Comparison of ENCODE assay signal across 9 mouse cellular contexts in the genomic region with DNA sequence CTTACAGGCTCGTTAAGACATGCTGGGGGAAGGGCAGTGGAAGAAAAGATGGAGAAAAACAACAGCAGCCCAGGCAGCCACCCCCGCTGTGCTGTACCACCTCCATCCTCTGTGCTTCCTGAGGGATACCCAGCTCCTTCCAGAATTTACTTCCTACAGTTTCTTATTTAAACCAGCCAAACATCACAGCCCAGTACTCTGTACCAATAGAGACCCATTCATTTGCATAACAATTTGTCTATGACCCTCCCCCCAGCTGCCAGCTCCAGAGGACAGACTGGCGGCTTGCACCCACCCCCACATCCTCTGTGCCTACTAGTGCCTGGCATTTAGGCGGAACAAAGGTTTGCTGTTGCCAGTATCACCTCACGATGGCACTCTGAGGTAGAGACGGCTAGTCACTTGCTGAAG. TPM values are rescaled to one million over a fixed set of nuclear protein-coding genes. Genes with fewer than 3 reads are reported as not detected.
A peak's percentile ranks its signal among the peaks of the same experiment; 100 is the strongest.
DNase-seq lines count a peak whose midpoint lies in the region; ATAC-seq and TF ChIP-seq lines count a peak whose summit lies in the region.
"Had no signal": no experiment of that assay in that cellular context is flagged by ENCODE, and none has a peak within 500 bp of the region (broad histone marks: within the 10 kb centered on the region; RNA-seq: fewer than 3 reads in every experiment).

No protein-coding gene starts in this region.

- H3K36me3 ChIP-seq in CH12.LX (replicated peaks in 1 of 2; ENCODE audit: control insufficient read depth in 1 of 2, insufficient read depth in 1 of 2, low read length in 1 of 2), result peaks cover 0 to 43% of the 10 kb centered on the region in 2 experiments
- H3K36me3 ChIP-seq in embryonic facial prominence, embryonic 10.5 days (replicated peaks), result peaks cover 11% of the 10 kb centered on the region; the same call in 1 of the 2 replicates
- no peaks in the 10 kb centered on the region for H3K36me3 ChIP-seq in lung, postnatal 0 days (ENCODE audit: insufficient read depth, low read length)

- in situ Hi-C loops in CH12.LX (cut with MboI; ENCODE audit: low pct_ligation_motif_present, low pct_unique_long_range_greater_than_20kb, low sequenced_read_pairs), result loop anchor here (5.0 kb wide), 1 partner anchor 53 kb away; a partner anchor contains a TSS

- ATAC-seq in neutrophil, adult 5-6 weeks (ENCODE audit: extremely low read depth, insufficient number of reproducible peaks, low FRiP score, poor library complexity, severe bottlenecking), result peak; percentile 49
- no peak for ATAC-seq in lung, postnatal 0 days

- no peaks in the 10 kb centered on the region for H3K79me2 ChIP-seq in CH12.LX (replicated peaks; ENCODE audit: control insufficient read depth, extremely low read depth, insufficient read depth, poor library complexity, severe bottlenecking)

- H3K9ac ChIP-seq in CH12.LX (ENCODE audit: insufficient read depth, low read depth), result no peak overlapping the region
- H3K9ac ChIP-seq in lung, postnatal 0 days (replicated peaks; ENCODE audit: low read depth), result no peak overlapping the region

- 24% methylated on average over 6 of the region's 6 CpGs for WGBS in embryonic facial prominence, embryonic 10.5 days
- 50% methylated on average over 6 of the region's 6 CpGs for WGBS in lung, postnatal 0 days

- TF ChIP-seq POLR2A in CH12.LX (IDR thresholded peaks at IDR 0.05; ENCODE audit: low read depth, low read length), result no peak

- dilution Hi-C loops in CH12.LX (cut with MboI; ENCODE audit: extremely low pct_ligation_motif_present, extremely low pct_unique_long_range_greater_than_20kb, low sequenced_read_pairs), result no loop called here

- H3K4me1 ChIP-seq in CH12.LX (ENCODE audit: control insufficient read depth in 1 of 2, insufficient read depth in 2 of 2), result peaks cover 4 to 36% of the 10 kb centered on the region in 2 experiments
- H3K4me1 ChIP-seq in embryonic facial prominence, embryonic 10.5 days, result peaks cover 27% of the 10 kb centered on the region
- peaks cover 7% of the 10 kb centered on the region; the same call in 1 of the 2 replicates for H3K4me1 ChIP-seq in lung, postnatal 0 days (ENCODE audit: insufficient read depth, low read depth, low read length)

- DNase-seq in CH12.LX (ENCODE audit: extremely low read depth), result peak; percentile 59
- DNase-seq in embryonic facial prominence, embryonic 10.5 days (ENCODE audit: low spot score), result no peak
- peak; percentile 81 to 84 for DNase-seq in layer of hippocampus, adult 8-10 months (ENCODE audit: low spot score in 2 of 2)
- DNase-seq in heart, postnatal 4 days, result no peak
- no peak for DNase-seq in lung, postnatal 0 days (ENCODE audit: low spot score)
- DNase-seq in lung, postnatal 10 days, result no peak
- DNase-seq in kidney, postnatal 14 days, result no peak

- H3K4me3 ChIP-seq in CH12.LX (replicated peaks in 1 of 3; ENCODE audit: low read depth in 2 of 3, low read length in 2 of 3, poor library complexity in 1 of 3), result no peak overlapping the region
- no peak overlapping the region for H3K4me3 ChIP-seq in embryonic facial prominence, embryonic 10.5 days
- H3K4me3 ChIP-seq in lung, postnatal 0 days (ENCODE audit: low read depth, low read length), result no peak overlapping the region
- H3K4me3 ChIP-seq: megakaryocyte, embryonic 14.5 days had no signal

- H3K27me3 ChIP-seq in CH12.LX (replicated peaks), result no peaks in the 10 kb centered on the region
- no peaks in the 10 kb centered on the region for H3K27me3 ChIP-seq in embryonic facial prominence, embryonic 10.5 days (replicated peaks; ENCODE audit: low read depth, poor library complexity, severe bottlenecking)
- no peaks in the 10 kb centered on the region for H3K27me3 ChIP-seq in lung, postnatal 0 days (replicated peaks; ENCODE audit: insufficient read depth, low read length)
- H3K27me3 ChIP-seq: megakaryocyte, embryonic 14.5 days had no signal

- no peak; the same call in 1 of the 2 replicates for TF ChIP-seq RAD21 in CH12.LX (IDR thresholded peaks at IDR 0.05; ENCODE audit: low read depth, low read length)

- TF ChIP-seq CTCF in CH12.LX (conservative IDR thresholded peaks at IDR 0.05 in 1 of 2, IDR thresholded peaks at IDR 0.05 in 1 of 2; ENCODE audit: low read depth in 2 of 2, low read length in 2 of 2), result peak in 1 of 2 experiments; percentile 34; a peak in 2 of 4 replicates
- no peak for TF ChIP-seq CTCF in lung, postnatal 0 days (IDR thresholded peaks at IDR 0.05)

- H3K27ac ChIP-seq in CH12.LX (ENCODE audit: insufficient read depth, low read depth), result no peak overlapping the region
- H3K27ac ChIP-seq in embryonic facial prominence, embryonic 10.5 days (replicated peaks), result peak overlapping the region; percentile 2; the same call in 1 of the 2 replicates
- H3K27ac ChIP-seq in lung, postnatal 0 days (ENCODE audit: low read length), result no peak overlapping the region

- TF ChIP-seq EP300 in CH12.LX (IDR thresholded peaks at IDR 0.05; ENCODE audit: low read length), result no peak
- TF ChIP-seq EP300 in lung, postnatal 0 days (IDR thresholded peaks at IDR 0.05), result no peak

- H3K9me3 ChIP-seq in CH12.LX (replicated peaks; ENCODE audit: low read length), result no peaks in the 10 kb centered on the region
- H3K9me3 ChIP-seq in embryonic facial prominence, embryonic 10.5 days, result no peaks in the 10 kb centered on the region
- no peaks in the 10 kb centered on the region for H3K9me3 ChIP-seq in lung, postnatal 0 days (ENCODE audit: low read length)
- H3K9me3 ChIP-seq: megakaryocyte, embryonic 14.5 days had no signal

- H3K4me2 ChIP-seq in CH12.LX (ENCODE audit: insufficient read depth, low read depth, poor library complexity, severe bottlenecking), result no peak overlapping the region
- H3K4me2 ChIP-seq in lung, postnatal 0 days (replicated peaks; ENCODE audit: low read depth, low read length), result no peak overlapping the region

TF ChIP-seq in CH12.LX, 34 proteins besides CTCF, POLR2A, EP300 and RAD21:
- TF ChIP-seq TCF12 (IDR thresholded peaks at IDR 0.05; ENCODE audit: low read depth, low read length) (no peak), RCOR1 (conservative IDR thresholded peaks at IDR 0.05; ENCODE audit: low read depth, low read length) (no peak), CHD2 (IDR thresholded peaks at IDR 0.05; ENCODE audit: low read length) (no peak; the same call in 1 of the 2 replicates), NRF1 (IDR thresholded peaks at IDR 0.05; ENCODE audit: low read depth, low read length) (no peak), SMC3 (IDR thresholded peaks at IDR 0.05; ENCODE audit: low read depth, low read length) (peak; percentile 24; the same call in 1 of the 2 replicates)

RNA-seq across cellular contexts. Expression of a gene that starts 4.7 kb away (rescaled TPM):
- total RNA-seq in CH12.LX (2012; rRNA removed) (9.5 and 13.4 TPM in 2 replicates), CH12.LX (2014; rRNA removed) (4.8 and 5.5 TPM in 2 replicates)
- polyA plus RNA-seq in CH12.LX (2012; ENCODE audit: insufficient read length, low read depth), result 13.3 and 15.0 TPM in 2 replicates
- polyA plus RNA-seq in embryonic facial prominence, embryonic 10.5 days (2016; fragmentation: Nextera tagmentation; extraction: Ambion mirVana), result 7.1 and 7.4 TPM in 2 replicates
- 100 to 1,000 TPM; 173 to 203 (median 195) TPM for total RNA-seq in layer of hippocampus, adult 8-10 months (2022)
- total RNA-seq in neutrophil, adult 5-6 weeks (2017), result 43.1 and 46.3 TPM in 2 replicates
- total RNA-seq in heart, postnatal 4 days (2021), result 10 to 100 TPM; 24.3 to 24.9 TPM
- polyA plus RNA-seq in lung, postnatal 0 days (2015; fragmentation: Nextera tagmentation; extraction: Ambion mirVana), result 4.9 and 5.0 TPM in 2 replicates

RNA-seq across cellular contexts. Expression of a gene that starts 13.9 kb away (rescaled TPM):
- total RNA-seq in CH12.LX (2012; rRNA removed) (32.1 and 35.1 TPM in 2 replicates), CH12.LX (2014; rRNA removed) (21.4 and 25.9 TPM in 2 replicates)
- polyA plus RNA-seq in CH12.LX (2012; ENCODE audit: insufficient read length, low read depth), result 36.1 and 36.8 TPM in 2 replicates
- 8.1 and 8.2 TPM in 2 replicates for polyA plus RNA-seq in embryonic facial prominence, embryonic 10.5 days (2016; fragmentation: Nextera tagmentation; extraction: Ambion mirVana)
- 10 to 100 TPM; 49.6 to 61.9 (median 58.5) TPM for total RNA-seq in layer of hippocampus, adult 8-10 months (2022)
- 40.9 and 50.9 TPM in 2 replicates for total RNA-seq in neutrophil, adult 5-6 weeks (2017)
- 10 to 100 TPM; 23.9 to 27.4 TPM for total RNA-seq in heart, postnatal 4 days (2021)
- polyA plus RNA-seq in lung, postnatal 0 days (2015; fragmentation: Nextera tagmentation; extraction: Ambion mirVana), result 4.5 and 6.5 TPM in 2 replicates

RNA-seq across cellular contexts. Expression of a gene that starts 26.2 kb away (rescaled TPM):
- total RNA-seq in CH12.LX (2012; rRNA removed) (33.7 and 36.5 TPM in 2 replicates), CH12.LX (2014; rRNA removed) (15.3 and 15.6 TPM in 2 replicates)
- polyA plus RNA-seq in CH12.LX (2012; ENCODE audit: insufficient read length, low read depth), result 34.7 and 42.8 TPM in 2 replicates
- polyA plus RNA-seq in embryonic facial prominence, embryonic 10.5 days (2016; fragmentation: Nextera tagmentation; extraction: Ambion mirVana), result 35.2 and 37.7 TPM in 2 replicates
- total RNA-seq in layer of hippocampus, adult 8-10 months (2022), result 10 to 100 TPM in 2 of 4 experiments, 1 to 10 TPM in 2; 7.3 to 14.0 (median 10.4) TPM
- total RNA-seq in neutrophil, adult 5-6 weeks (2017), result 10.1 and 11.2 TPM in 2 replicates
- 10 to 100 TPM in 1 of 2 experiments, 1 to 10 TPM in 1; 7.8 to 10.6 TPM for total RNA-seq in heart, postnatal 4 days (2021)
- 37.7 and 40.0 TPM in 2 replicates for polyA plus RNA-seq in lung, postnatal 0 days (2015; fragmentation: Nextera tagmentation; extraction: Ambion mirVana)

RNA-seq across cellular contexts. Expression of a gene that starts 42.2 kb away (rescaled TPM):
- 5.2 and 8.3 TPM in 2 replicates for total RNA-seq in CH12.LX (2012; rRNA removed)
- total RNA-seq in CH12.LX (2014; rRNA removed), result 4.7 and 5.0 TPM in 2 replicates
- 6.7 and 7.1 TPM in 2 replicates for polyA plus RNA-seq in CH12.LX (2012; ENCODE audit: insufficient read length, low read depth)
- polyA plus RNA-seq in embryonic facial prominence, embryonic 10.5 days (2016; fragmentation: Nextera tagmentation; extraction: Ambion mirVana), result 12.7 and 13.9 TPM in 2 replicates
- total RNA-seq in layer of hippocampus, adult 8-10 months (2022), result 1 to 10 TPM; 2.1 to 6.1 (median 3.5) TPM
- 1.0 and 1.8 TPM in 2 replicates for total RNA-seq in neutrophil, adult 5-6 weeks (2017)
- 10 to 100 TPM; 15.3 to 17.9 TPM for total RNA-seq in heart, postnatal 4 days (2021)
- 9.8 and 11.0 TPM in 2 replicates for polyA plus RNA-seq in lung, postnatal 0 days (2015; fragmentation: Nextera tagmentation; extraction: Ambion mirVana)

RNA-seq across cellular contexts. Expression of a gene that starts 51.6 kb away (rescaled TPM):
- 9.2 and 9.7 TPM in 2 replicates for total RNA-seq in CH12.LX (2012; rRNA removed)
- total RNA-seq in CH12.LX (2014; rRNA removed), result 0.23 TPM in 1 of 2 replicates, not detected in the other
- not detected in 2 replicates for polyA plus RNA-seq in CH12.LX (2012; ENCODE audit: insufficient read length, low read depth)
- 18.3 and 19.9 TPM in 2 replicates for polyA plus RNA-seq in embryonic facial prominence, embryonic 10.5 days (2016; fragmentation: Nextera tagmentation; extraction: Ambion mirVana)
- total RNA-seq in layer of hippocampus, adult 8-10 months (2022), result 10 to 100 TPM; 18.7 to 28.3 (median 21.4) TPM
- total RNA-seq in neutrophil, adult 5-6 weeks (2017), result 1.3 and 3.9 TPM in 2 replicates
- total RNA-seq in heart, postnatal 4 days (2021), result 10 to 100 TPM; 44.4 to 48.9 TPM
- polyA plus RNA-seq in lung, postnatal 0 days (2015; fragmentation: Nextera tagmentation; extraction: Ambion mirVana), result 19.6 and 24.4 TPM in 2 replicates

Comparison
In these comparisons a context has a peak if more than half of its experiments do, and no peak if none do; other contexts are left out.
1. DNase-seq: peak in CH12.LX (single experiment) and layer of hippocampus, adult 8-10 months (2 of 2); none in embryonic facial prominence, embryonic 10.5 days (single experiment), heart, postnatal 4 days (single experiment), lung, postnatal 0 days (single experiment), lung, postnatal 10 days (single experiment) and kidney, postnatal 14 days (single experiment).